Comparison of ENCODE assay signal across 8 mouse cellular contexts in the genomic region with DNA sequence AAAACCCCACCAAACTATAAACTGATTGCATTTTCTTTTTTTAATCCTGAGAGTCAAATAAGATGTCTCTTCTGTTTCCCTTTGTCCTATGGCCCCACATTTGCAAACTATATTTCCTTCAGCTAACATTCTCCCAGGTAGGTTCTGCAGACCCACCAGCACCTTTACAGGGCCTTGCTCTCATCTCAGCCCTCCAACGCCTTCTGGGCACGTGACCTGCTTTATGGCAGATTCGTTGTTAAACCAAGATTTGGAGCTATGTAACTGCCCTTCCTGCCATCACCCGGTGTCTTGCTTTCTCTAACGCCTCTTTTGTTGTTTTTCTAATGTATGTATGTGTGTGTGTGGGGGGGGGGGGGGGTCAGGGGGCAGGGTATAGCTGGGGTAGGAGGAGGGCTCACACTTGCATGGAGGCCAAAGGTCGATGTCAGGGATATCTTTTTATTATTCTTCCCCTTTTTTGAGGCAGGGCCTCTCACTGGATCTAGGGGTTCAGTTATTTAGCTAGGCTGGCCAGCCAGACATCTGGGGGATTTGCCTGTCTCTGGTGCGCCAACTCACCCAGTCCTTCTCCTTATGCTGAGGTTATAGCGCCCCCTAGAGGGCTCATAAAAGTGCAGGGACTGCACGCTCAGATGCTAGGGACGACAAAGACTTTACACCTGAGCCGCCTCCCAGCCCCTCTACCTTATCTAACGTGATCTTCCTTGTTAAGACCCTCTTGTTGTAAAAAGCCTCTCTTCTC. TPM values are rescaled to one million over a fixed set of nuclear protein-coding genes. Genes with fewer than 3 reads are reported as not detected.
A peak's percentile ranks its signal among the peaks of the same experiment; 100 is the strongest.
DNase-seq lines count a peak whose midpoint lies in the region; ATAC-seq and TF ChIP-seq lines count a peak whose summit lies in the region.

No protein-coding gene starts in this region.

- peak overlapping the region; percentile 36 for H3K4me2 ChIP-seq in hindbrain, embryonic 14.5 days (replicated peaks)
- peak overlapping the region; percentile 66 for H3K4me2 ChIP-seq in liver, embryonic 11.5 days
- H3K4me2 ChIP-seq in midbrain, postnatal 0 days (ENCODE audit: low read depth, low read length, poor library complexity, severe bottlenecking) = peak overlapping the region; percentile 23; the same call in 1 of the 2 replicates

- peaks cover 11 to 41% of the 10 kb centered on the region in 2 experiments; a peak in 3 of 4 replicates for H3K4me1 ChIP-seq in MEL (ENCODE audit: control insufficient read depth in 1 of 2, insufficient read depth in 2 of 2, low read length in 2 of 2)
- H3K4me1 ChIP-seq in embryonic fibroblast, embryonic 13.5 days (ENCODE audit: control insufficient read depth, insufficient read depth, low read length) = peaks cover 3% of the 10 kb centered on the region; the same call in 1 of the 2 replicates
- no peaks in the 10 kb centered on the region for H3K4me1 ChIP-seq in hindbrain, embryonic 14.5 days (replicated peaks; ENCODE audit: control insufficient read depth, insufficient read depth, low read length)
- H3K4me1 ChIP-seq in liver, embryonic 11.5 days (replicated peaks; ENCODE audit: control insufficient read depth, insufficient read depth, low read length) = peaks cover 11% of the 10 kb centered on the region; the same call in 1 of the 2 replicates
- no peaks in the 10 kb centered on the region for H3K4me1 ChIP-seq in midbrain, postnatal 0 days (ENCODE audit: insufficient read depth, low read length)
- H3K4me1 ChIP-seq in testis, adult 2 months (ENCODE audit: control insufficient read depth, insufficient read depth, low read length) = peaks cover 10% of the 10 kb centered on the region

- peak; percentile 86 for DNase-seq in B cell, adult 2 months
- peak; percentile 94 for DNase-seq in MEL (ENCODE audit: low read depth, low spot score)
- peak; percentile 64 for DNase-seq in hindbrain, embryonic 14.5 days (ENCODE audit: low spot score)
- no peak for DNase-seq in liver, embryonic 11.5 days (ENCODE audit: low spot score)
- DNase-seq in midbrain, postnatal 0 days (ENCODE audit: low spot score) = peak; percentile 69

- no peak for TF ChIP-seq EP300 in MEL (IDR thresholded peaks at IDR 0.05; ENCODE audit: low read depth in 1 of 2, low read length in 2 of 2)

- peaks cover 0 to 33% of the 10 kb centered on the region in 2 experiments; a peak in 2 of 4 replicates for H3K36me3 ChIP-seq in MEL (ENCODE audit: control insufficient read depth in 1 of 2, insufficient read depth in 2 of 2, low read length in 2 of 2)
- no peaks in the 10 kb centered on the region for H3K36me3 ChIP-seq in hindbrain, embryonic 14.5 days (replicated peaks; ENCODE audit: control insufficient read depth, insufficient read depth)
- no peaks in the 10 kb centered on the region for H3K36me3 ChIP-seq in liver, embryonic 11.5 days (ENCODE audit: control insufficient read depth, insufficient read depth, low read length)
- H3K36me3 ChIP-seq in midbrain, postnatal 0 days (ENCODE audit: insufficient read depth, low read length) = no peaks in the 10 kb centered on the region
- no peaks in the 10 kb centered on the region for H3K36me3 ChIP-seq in testis, adult 2 months (ENCODE audit: control insufficient read depth, insufficient read depth, low read length)

- H3K9ac ChIP-seq in MEL (ENCODE audit: control insufficient read depth, low read depth, low read length, poor library complexity, severe bottlenecking) = peak overlapping the region; percentile 67
- H3K9ac ChIP-seq in hindbrain, embryonic 14.5 days = no peak overlapping the region
- no peak overlapping the region for H3K9ac ChIP-seq in liver, embryonic 11.5 days (ENCODE audit: low read depth, low read length)
- no peak overlapping the region for H3K9ac ChIP-seq in midbrain, postnatal 0 days (replicated peaks; ENCODE audit: low read length, poor library complexity, severe bottlenecking)

- H3K79me2 ChIP-seq in MEL (ENCODE audit: control insufficient read depth, insufficient read depth, low read length, poor library complexity) = no peaks in the 10 kb centered on the region; the same call in 1 of the 2 replicates

- peak overlapping the region; percentile 93 for H3K27ac ChIP-seq in MEL (ENCODE audit: control insufficient read depth, low read depth, low read length)
- no peak overlapping the region for H3K27ac ChIP-seq in embryonic fibroblast, embryonic 13.5 days (ENCODE audit: insufficient read depth, low read length)
- H3K27ac ChIP-seq in hindbrain, embryonic 14.5 days = no peak overlapping the region
- peak overlapping the region; percentile 4; the same call in 1 of the 2 replicates for H3K27ac ChIP-seq in liver, embryonic 11.5 days (ENCODE audit: low read depth, low read length)
- no peak overlapping the region for H3K27ac ChIP-seq in midbrain, postnatal 0 days (ENCODE audit: low read depth, low read length)
- H3K27ac ChIP-seq in testis, adult 2 months (ENCODE audit: control insufficient read depth, insufficient read depth, low read depth, low read length) = no peak overlapping the region

- no peaks in the 10 kb centered on the region for H3K9me3 ChIP-seq in MEL (replicated peaks; ENCODE audit: insufficient read depth, low read length)
- no peaks in the 10 kb centered on the region for H3K9me3 ChIP-seq in hindbrain, embryonic 14.5 days (ENCODE audit: control insufficient read depth, low read length)
- H3K9me3 ChIP-seq in liver, embryonic 11.5 days (ENCODE audit: control insufficient read depth, low read length) = no peaks in the 10 kb centered on the region
- no peaks in the 10 kb centered on the region for H3K9me3 ChIP-seq in midbrain, postnatal 0 days (ENCODE audit: low read length)

- ATAC-seq in hindbrain, embryonic 14.5 days (ENCODE audit: low FRiP score) = 0 out of 2 replicates have a peak, but pooled peaks have one; percentile 17
- peak; percentile 74 for ATAC-seq in liver, embryonic 11.5 days (replicated peaks; ENCODE audit: low FRiP score)
- ATAC-seq in midbrain, postnatal 0 days (ENCODE audit: low FRiP score) = no peak
- ATAC-seq in inflammation-experienced regulatory T-cells, adult 6 months = no peak

- WGBS in hindbrain, embryonic 14.5 days = 59% methylated on average over 12 of the region's 12 CpGs
- 37% methylated on average over 12 of the region's 12 CpGs for WGBS in liver, embryonic 11.5 days
- 55% methylated on average over 12 of the region's 12 CpGs for WGBS in midbrain, postnatal 0 days

- peak; percentile 79 to 83 (median 81) for TF ChIP-seq CTCF in MEL (IDR thresholded peaks at IDR 0.05 in 2 of 3, conservative IDR thresholded peaks at IDR 0.05 in 1 of 3; ENCODE audit: control insufficient read depth in 1 of 3, insufficient read depth in 1 of 3, low read depth in 2 of 3, low read length in 3 of 3, poor library complexity in 1 of 3, severe bottlenecking in 1 of 3)
- 0 out of 2 replicates have a peak, but pooled peaks have one; percentile 7 for TF ChIP-seq CTCF in embryonic fibroblast, embryonic 13.5 days (IDR thresholded peaks at IDR 0.05; ENCODE audit: borderline replicate concordance, insufficient read depth, low read length)
- peak; percentile 68 for TF ChIP-seq CTCF in midbrain, postnatal 0 days (IDR thresholded peaks at IDR 0.05)
- peak; percentile 84; the same call in 1 of the 2 replicates for TF ChIP-seq CTCF in testis, adult 2 months (IDR thresholded peaks at IDR 0.05; ENCODE audit: control insufficient read depth, insufficient read depth, insufficient replicate concordance, low read depth, low read length)

- H3K27me3 ChIP-seq in MEL (ENCODE audit: control insufficient read depth in 1 of 2, insufficient read depth in 2 of 2, low read length in 2 of 2) = no peaks in the 10 kb centered on the region
- no peaks in the 10 kb centered on the region for H3K27me3 ChIP-seq in hindbrain, embryonic 14.5 days (ENCODE audit: control insufficient read depth, insufficient read depth, low read length)
- no peaks in the 10 kb centered on the region for H3K27me3 ChIP-seq in liver, embryonic 11.5 days (replicated peaks; ENCODE audit: control insufficient read depth, insufficient read depth, low read length)
- H3K27me3 ChIP-seq in midbrain, postnatal 0 days (ENCODE audit: insufficient read depth, low read length) = no peaks in the 10 kb centered on the region
- no peaks in the 10 kb centered on the region for H3K27me3 ChIP-seq in testis, adult 2 months (ENCODE audit: control insufficient read depth, insufficient read depth, low read length)

- no peak for TF ChIP-seq POLR2A in MEL (IDR thresholded peaks at IDR 0.05; ENCODE audit: control insufficient read depth in 1 of 2, insufficient read depth in 1 of 2, low read depth in 1 of 2, low read length in 2 of 2, poor library complexity in 1 of 2)
- no peak for TF ChIP-seq POLR2A in embryonic fibroblast, embryonic 13.5 days (IDR thresholded peaks at IDR 0.05; ENCODE audit: low read depth, low read length)
- no peak for TF ChIP-seq POLR2A in testis, adult 2 months (IDR thresholded peaks at IDR 0.05; ENCODE audit: control insufficient read depth, low read depth, low read length)

- peak overlapping the region; percentile 7 to 68 for H3K4me3 ChIP-seq in MEL (ENCODE audit: control insufficient read depth in 1 of 2, insufficient read depth in 1 of 2, low read depth in 2 of 2, low read length in 2 of 2)
- H3K4me3 ChIP-seq in embryonic fibroblast, embryonic 13.5 days (ENCODE audit: insufficient read depth, low read length) = no peak overlapping the region
- no peak overlapping the region for H3K4me3 ChIP-seq in hindbrain, embryonic 14.5 days (replicated peaks; ENCODE audit: low read length)
- H3K4me3 ChIP-seq in liver, embryonic 11.5 days (ENCODE audit: low read depth, low read length) = peak overlapping the region; percentile 34
- no peak overlapping the region for H3K4me3 ChIP-seq in midbrain, postnatal 0 days (ENCODE audit: low read depth, low read length)
- H3K4me3 ChIP-seq in testis, adult 2 months (ENCODE audit: control insufficient read depth, low read depth, low read length) = peak overlapping the region; percentile 52

- peak; percentile 86 for TF ChIP-seq RAD21 in MEL (IDR thresholded peaks at IDR 0.05; ENCODE audit: low read depth, low read length)

TF ChIP-seq in MEL, 35 proteins besides CTCF, POLR2A, EP300 and RAD21 (continues in another document):
- TF ChIP-seq HCFC1 (IDR thresholded peaks at IDR 0.05; ENCODE audit: low read depth, low read length) = peak; percentile 52; the same call in 1 of the 2 replicates

RNA-seq across cellular contexts. Expression of gene Cd180, which starts 28.3 kb away (rescaled TPM):
- total RNA-seq in MEL (2012; rRNA removed) = 0.12 and 0.39 TPM in 2 replicates
- 1 to 10 TPM in 1 of 2 experiments, not detected in 1; 1.8 TPM for polyA plus RNA-seq in MEL (2012; ENCODE audit: insufficient read depth in 1 of 2, insufficient read length in 2 of 2, low read depth in 1 of 2, low replicate concordance in 2 of 2, missing spikeins in 1 of 2)
- 0.91 TPM in 1 of 2 replicates, not detected in the other for polyA plus RNA-seq in embryonic fibroblast, embryonic 13.5 days (2011; ENCODE audit: insufficient read length, low read depth, missing spikeins)
- 1.0 and 1.1 TPM in 2 replicates for polyA plus RNA-seq in hindbrain, embryonic 14.5 days (2014; fragmentation: Nextera tagmentation; extraction: Ambion mirVana)
- polyA plus RNA-seq in liver, embryonic 11.5 days (2014; fragmentation: Nextera tagmentation; extraction: Ambion mirVana) = 0.68 and 1.7 TPM in 2 replicates
- total RNA-seq in midbrain, postnatal 0 days (2014; rRNA removed) = 1.3 and 3.2 TPM in 2 replicates
- polyA plus RNA-seq in midbrain, postnatal 0 days (2015; fragmentation: Nextera tagmentation; extraction: Ambion mirVana) = 0.58 and 0.60 TPM in 2 replicates
- 0.17 and 0.18 TPM in 2 replicates for polyA plus RNA-seq in testis, adult 2 months (2012; rRNA removed)
- under 1 TPM in 2 of 3 experiments, not detected in 1; 0.21 to 0.99 TPM for polyA plus RNA-seq in inflammation-experienced regulatory T-cells, adult 6 months (2017; shearing (Covaris generic))

Comparison
In these comparisons a context has a peak if more than half of its experiments do, and no peak if none do; other contexts are left out.
1. H3K27ac ChIP-seq: peak in MEL (single experiment) and liver, embryonic 11.5 days (single experiment); none in embryonic fibroblast, embryonic 13.5 days (single experiment), hindbrain, embryonic 14.5 days (single experiment), midbrain, postnatal 0 days (single experiment) and testis, adult 2 months (single experiment).
2. H3K4me3 ChIP-seq: peak in MEL (2 of 2), liver, embryonic 11.5 days (single experiment) and testis, adult 2 months (single experiment); none in embryonic fibroblast, embryonic 13.5 days (single experiment), hindbrain, embryonic 14.5 days (single experiment) and midbrain, postnatal 0 days (single experiment).
3. CTCF ChIP-seq: peak in every context shown above with its lines; median percentile 84 in testis, adult 2 months; 81 in MEL; 68 in midbrain, postnatal 0 days; 7 in embryonic fibroblast, embryonic 13.5 days.
4. ATAC-seq: peak in hindbrain, embryonic 14.5 days (single experiment) and liver, embryonic 11.5 days (single experiment); none in midbrain, postnatal 0 days (single experiment) and inflammation-experienced regulatory T-cells, adult 6 months (single experiment).
5. Peak in every context shown above with its lines, with median percentiles within 50 percentile points of each other: H3K4me2 ChIP-seq.